Mouse (Mus musculus) central nervous system, embryonic 14 days (tissue): ENCODE data around the gene Olfr153. TPM values are rescaled to one million over a fixed set of nuclear protein-coding genes. Genes with fewer than 3 reads are reported as not detected.

Source experiments
- polyA plus RNA-seq: library from polyadenylated mRNA; depleted of rRNA; stranded (reverse); fragments of >200 nt; gene quantifications from 2 replicates; pipeline ENCODE4 v1.2.3, GENCODE M21; 2012; rRNA removed

Olfr153 gene
- not detected in 2 replicates for polyA plus RNA-seq

DNA sequence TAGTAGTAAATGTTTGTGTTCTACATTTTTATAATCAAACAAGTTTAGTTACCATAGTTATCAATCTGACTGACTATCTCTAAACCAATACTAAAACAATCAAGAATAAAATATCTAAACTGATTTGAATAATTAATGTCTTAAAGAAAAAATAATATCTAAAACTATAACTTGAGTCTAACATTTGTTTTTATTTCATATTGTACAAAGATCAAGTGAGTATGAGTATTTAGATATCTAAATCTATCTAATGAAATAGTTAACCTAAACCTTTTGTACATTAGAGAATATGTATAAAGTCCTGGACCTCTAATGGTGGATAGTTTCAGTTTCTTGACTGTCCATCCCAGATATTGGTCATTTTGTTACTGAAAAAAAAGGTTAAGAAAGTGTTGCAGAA lies at the start of gene Olfr153:
Olfr153 (plus strand) TSS at position 301 of the 400 bp plus-strand sequence.

DNA sequence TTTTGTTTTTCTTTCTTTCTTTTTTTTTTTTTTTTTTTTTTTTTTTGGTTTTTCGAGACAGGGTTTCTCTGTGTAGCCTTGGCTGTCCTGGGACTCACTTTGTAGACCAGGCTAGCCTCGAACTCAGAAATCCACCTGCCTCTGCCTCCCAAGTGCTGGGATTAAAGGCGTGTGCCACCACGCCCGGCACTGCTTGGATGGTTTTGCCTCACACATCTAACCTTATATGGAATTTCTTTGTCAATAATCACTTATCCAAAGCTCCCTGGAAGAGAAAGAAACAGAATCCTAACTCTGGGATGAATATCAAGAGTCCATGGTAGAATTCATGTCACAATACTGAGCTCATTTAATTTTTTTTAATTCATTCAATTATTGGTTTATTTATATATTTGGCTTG lies 34.6 kb upstream of the Olfr153 start, which contains the start of gene Pramel7:
Pramel7 (minus strand) TSS at position 101 of the 400 bp plus-strand sequence.

DNA sequence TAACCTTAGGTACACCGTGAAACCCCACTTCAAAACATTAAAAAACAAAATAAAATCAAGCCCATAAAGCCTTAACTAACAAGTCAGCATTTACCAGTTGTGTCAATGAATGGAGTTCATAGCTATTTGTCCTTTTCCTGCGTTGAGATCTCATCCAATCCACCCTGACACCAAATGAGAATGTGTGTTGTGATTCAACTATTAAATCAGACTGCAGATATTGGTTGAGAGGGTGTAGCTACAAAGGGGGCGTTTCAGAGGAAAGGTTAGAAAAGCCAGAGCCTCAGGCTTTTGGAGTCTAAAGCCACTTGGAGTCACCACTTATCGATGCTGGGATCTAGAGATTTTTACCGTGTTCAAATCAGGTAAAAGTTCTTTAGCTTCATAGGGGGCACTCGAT lies 25.3 kb upstream of the Olfr153 start, which contains the start of gene Pramel6:
Pramel6 (plus strand) TSS at position 301 of the 400 bp plus-strand sequence.

DNA sequence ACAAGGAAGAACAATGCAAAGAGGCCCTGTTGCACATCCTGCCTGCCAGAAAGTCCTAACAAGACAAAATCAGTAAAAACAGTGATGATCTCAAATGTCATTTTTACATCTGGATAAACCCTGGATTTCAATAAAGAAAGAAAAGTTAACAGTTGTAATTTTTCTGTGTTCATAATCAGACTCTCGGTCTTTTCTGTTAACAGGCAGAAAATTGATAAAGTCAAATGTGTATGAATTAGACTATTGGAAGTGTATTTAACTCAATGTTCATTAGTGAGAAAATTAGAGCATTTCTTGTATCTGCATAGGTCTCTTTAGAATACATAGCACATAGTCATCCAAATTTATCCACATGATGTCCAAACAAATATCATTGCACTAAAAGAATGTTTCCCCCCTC lies 13.8 kb downstream of the Olfr153 start, which contains the start of gene Olfr1128:
Olfr1128 (minus strand) TSS at position 101 of the 400 bp plus-strand sequence.

DNA sequence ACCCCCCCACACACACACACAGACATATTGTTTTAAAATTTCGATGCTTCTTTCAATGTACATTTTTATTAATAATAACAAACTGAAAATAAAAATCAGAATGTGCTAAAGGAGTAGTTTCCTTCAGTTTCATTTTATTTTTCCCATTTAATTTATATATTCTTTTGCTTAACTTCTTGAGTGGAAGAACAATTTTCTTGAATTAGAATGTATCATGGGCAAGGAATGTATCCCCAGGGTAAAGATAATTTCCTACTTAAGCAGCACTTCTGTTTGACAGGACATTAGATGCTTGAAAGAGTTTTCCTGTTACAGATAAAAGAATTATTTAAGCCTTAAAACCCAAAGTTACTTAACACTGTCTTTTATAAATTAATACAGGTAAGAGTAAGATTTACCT lies 42.0 kb downstream of the Olfr153 start, which contains the start of gene Olfr1129:
Olfr1129 (plus strand) TSS at position 301 of the 400 bp plus-strand sequence.

Other genes with a start within 250 kb of the Olfr153 start
- gene Olfr1118, start 224.2 kb upstream of the Olfr153 start, polyA plus RNA-seq = not detected in 2 replicates
- not detected in 2 replicates for gene Olfr1120, start 177.0 kb upstream of the Olfr153 start, polyA plus RNA-seq
- not detected in 2 replicates for gene Olfr1121, start 161.9 kb upstream of the Olfr153 start, polyA plus RNA-seq
- not detected in 2 replicates for gene Olfr1122, start 145.9 kb upstream of the Olfr153 start, polyA plus RNA-seq
- gene Olfr1123, start 115.2 kb upstream of the Olfr153 start, polyA plus RNA-seq = not detected in 2 replicates
- gene Olfr1124, start 101.5 kb upstream of the Olfr153 start, polyA plus RNA-seq = not detected in 2 replicates
- gene Olfr1126, start 77.8 kb upstream of the Olfr153 start, polyA plus RNA-seq = not detected in 2 replicates
- gene Pramel7, start 34.7 kb upstream of the Olfr153 start, polyA plus RNA-seq = not detected in 2 replicates
- gene Pramel6, start 25.2 kb upstream of the Olfr153 start, polyA plus RNA-seq = not detected in 2 replicates
- not detected in 2 replicates for gene Olfr1128, start 13.7 kb downstream of the Olfr153 start, polyA plus RNA-seq
- not detected in 2 replicates for gene Olfr1129, start 42.1 kb downstream of the Olfr153 start, polyA plus RNA-seq
- not detected in 2 replicates for gene Olfr1130, start 74.4 kb downstream of the Olfr153 start, polyA plus RNA-seq
- gene Olfr1131, start 95.3 kb downstream of the Olfr153 start, polyA plus RNA-seq = not detected in 2 replicates
- not detected in 2 replicates for gene Olfr1132, start 105.7 kb downstream of the Olfr153 start, polyA plus RNA-seq
- not detected in 2 replicates for gene Olfr1133, start 115.6 kb downstream of the Olfr153 start, polyA plus RNA-seq
- not detected in 2 replicates for gene Olfr1134, start 126.7 kb downstream of the Olfr153 start, polyA plus RNA-seq
- not detected in 2 replicates for gene Olfr1135, start 141.9 kb downstream of the Olfr153 start, polyA plus RNA-seq
- gene Olfr1136, start 162.2 kb downstream of the Olfr153 start, polyA plus RNA-seq = not detected in 2 replicates
- not detected in 2 replicates for gene Olfr1137, start 181.4 kb downstream of the Olfr153 start, polyA plus RNA-seq
- gene Olfr1138, start 208.2 kb downstream of the Olfr153 start, polyA plus RNA-seq = not detected in 2 replicates
- not detected in 2 replicates for gene Olfr1140, start 212.0 kb downstream of the Olfr153 start, polyA plus RNA-seq
- gene Olfr1141, start 222.2 kb downstream of the Olfr153 start, polyA plus RNA-seq = not detected in 2 replicates
- gene Olfr152, start 247.7 kb downstream of the Olfr153 start, polyA plus RNA-seq = not detected in 2 replicates